Mouse (Mus musculus): ENCODE data around the gene Izumo4. TPM values are rescaled to one million over a fixed set of nuclear protein-coding genes. Genes with fewer than 3 reads are reported as not detected.
A peak's percentile ranks its signal among the peaks of the same experiment; 100 is the strongest.

Izumo4 gene
- total RNA-seq, 2 experiments from 2014 or later = 7.1 to 17.3 TPM

- ATAC-seq (replicated peaks; ENCODE audit: poor library complexity, severe bottlenecking) = peak; percentile 65
Observed at GRCm38 (mm10) chr10:80684214-80684613, 17.8 kb upstream of the Izumo4 start.

DNA sequence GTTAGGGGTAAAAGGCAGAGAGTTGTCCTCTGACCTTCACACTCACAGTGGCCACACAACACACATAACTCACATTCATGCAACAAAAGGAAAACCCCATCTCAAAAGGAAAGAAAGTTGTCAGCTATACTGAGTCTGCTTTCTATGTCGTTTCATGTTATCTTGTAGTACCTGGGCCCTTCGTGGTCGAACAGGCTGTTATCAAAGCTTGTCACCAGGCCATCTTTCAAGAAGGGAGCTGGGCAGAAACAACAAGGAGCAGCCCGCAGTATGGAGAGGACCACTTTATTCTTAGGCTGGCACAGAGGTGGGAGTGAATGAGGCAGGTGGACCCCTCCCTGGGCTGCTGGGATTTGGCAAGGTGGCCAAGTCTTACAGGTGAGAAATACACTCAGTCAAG lies 17.0 kb upstream of the Izumo4 start:
- ATAC-seq (replicated peaks; ENCODE audit: poor library complexity, severe bottlenecking) = no peak

- no peak for ATAC-seq (replicated peaks; ENCODE audit: poor library complexity, severe bottlenecking)
Observed at GRCm38 (mm10) chr10:80686617-80687016, 15.4 kb upstream of the Izumo4 start.

DNA sequence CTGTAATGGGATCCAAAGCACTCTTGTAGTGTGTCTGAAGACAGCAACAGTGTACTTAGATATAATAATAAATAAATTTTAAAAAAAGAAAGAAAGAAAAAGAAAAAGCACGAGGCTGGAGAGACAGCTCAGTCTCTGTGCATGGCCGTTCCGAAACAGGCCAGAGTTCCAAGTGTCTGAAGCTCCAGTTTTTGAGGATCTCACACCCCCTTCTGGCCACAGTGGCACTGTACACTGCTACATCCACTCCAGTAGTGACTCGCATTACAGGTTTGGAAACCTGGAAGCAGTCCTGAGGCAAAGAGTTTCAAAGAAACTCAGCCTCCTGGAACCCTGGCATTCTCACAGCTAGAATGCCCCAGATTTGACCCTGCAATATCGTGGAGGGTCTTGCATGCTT lies 14.1 kb upstream of the Izumo4 start:
- peak; percentile 49 for ATAC-seq (replicated peaks; ENCODE audit: poor library complexity, severe bottlenecking)

DNA sequence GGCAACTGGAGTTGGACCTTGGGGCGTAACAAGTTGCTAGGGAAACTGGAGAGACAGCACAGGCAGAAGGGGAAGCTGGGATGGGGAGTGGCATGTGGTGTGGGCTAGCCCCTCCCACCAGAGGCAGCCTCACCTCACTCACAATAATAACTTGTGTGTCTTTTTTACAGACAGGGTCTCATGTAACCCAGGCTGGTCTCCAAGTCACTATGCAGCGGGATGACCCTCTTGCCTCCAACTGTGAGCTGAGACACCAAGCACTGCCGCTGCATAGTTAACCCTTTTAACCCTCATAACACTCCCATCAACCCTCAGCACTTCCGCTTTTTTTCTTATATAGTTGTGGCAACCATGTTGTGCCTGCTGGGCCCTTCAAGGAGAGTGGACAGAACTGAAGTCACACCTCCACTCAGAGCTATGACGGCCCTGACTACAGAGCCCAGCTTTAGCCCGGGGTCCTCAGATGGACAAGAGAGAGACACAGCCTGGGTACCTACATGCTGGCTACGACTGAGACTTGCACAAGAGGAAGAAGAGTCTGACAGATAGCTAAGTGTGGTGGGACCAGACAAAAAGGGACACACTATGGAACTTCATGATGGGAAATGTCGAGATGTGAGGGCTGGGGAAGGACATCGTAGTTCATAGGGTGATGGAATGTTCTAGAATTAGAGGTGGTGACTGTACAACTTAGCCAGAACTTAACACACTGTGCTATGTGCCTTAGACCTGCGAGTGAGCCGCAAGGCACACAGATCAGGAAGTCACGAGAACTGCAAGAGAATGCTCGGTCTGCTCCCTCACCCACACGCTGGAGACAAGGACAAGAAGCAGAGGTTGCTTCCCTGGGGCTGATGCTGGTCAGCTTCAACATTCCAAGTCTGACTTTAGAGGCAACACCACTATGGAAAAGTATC lies 9.5 kb upstream of the Izumo4 start:
- peak; percentile 43 for ATAC-seq (replicated peaks; ENCODE audit: poor library complexity, severe bottlenecking)

- no peak for ATAC-seq (replicated peaks; ENCODE audit: poor library complexity, severe bottlenecking)
Observed at GRCm38 (mm10) chr10:80693401-80694045, 8.5 kb upstream of the Izumo4 start.

- no peak for ATAC-seq (replicated peaks; ENCODE audit: poor library complexity, severe bottlenecking)
Observed at GRCm38 (mm10) chr10:80694159-80694938, 7.6 kb upstream of the Izumo4 start.

DNA sequence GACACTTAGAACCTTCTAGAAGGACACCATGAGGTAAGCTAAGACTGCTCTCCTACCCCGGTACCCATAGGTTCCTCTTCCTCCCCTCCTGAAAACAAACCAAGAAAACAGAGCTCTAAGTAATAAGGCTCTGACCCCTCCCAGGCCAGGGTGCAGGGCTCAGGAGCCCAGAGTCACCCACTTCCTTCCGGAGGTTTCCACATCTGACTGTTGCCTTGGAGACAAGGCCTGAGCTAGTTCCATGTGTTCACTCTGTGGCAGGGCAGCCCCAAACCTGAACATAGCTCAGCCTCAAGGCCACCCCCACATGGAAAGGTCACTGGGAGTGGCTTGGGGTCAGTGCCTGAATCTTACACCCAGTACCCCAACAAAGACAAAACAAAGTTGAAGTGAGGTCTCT lies 6.8 kb upstream of the Izumo4 start:
- ATAC-seq (replicated peaks; ENCODE audit: poor library complexity, severe bottlenecking) = peak; percentile 68

DNA sequence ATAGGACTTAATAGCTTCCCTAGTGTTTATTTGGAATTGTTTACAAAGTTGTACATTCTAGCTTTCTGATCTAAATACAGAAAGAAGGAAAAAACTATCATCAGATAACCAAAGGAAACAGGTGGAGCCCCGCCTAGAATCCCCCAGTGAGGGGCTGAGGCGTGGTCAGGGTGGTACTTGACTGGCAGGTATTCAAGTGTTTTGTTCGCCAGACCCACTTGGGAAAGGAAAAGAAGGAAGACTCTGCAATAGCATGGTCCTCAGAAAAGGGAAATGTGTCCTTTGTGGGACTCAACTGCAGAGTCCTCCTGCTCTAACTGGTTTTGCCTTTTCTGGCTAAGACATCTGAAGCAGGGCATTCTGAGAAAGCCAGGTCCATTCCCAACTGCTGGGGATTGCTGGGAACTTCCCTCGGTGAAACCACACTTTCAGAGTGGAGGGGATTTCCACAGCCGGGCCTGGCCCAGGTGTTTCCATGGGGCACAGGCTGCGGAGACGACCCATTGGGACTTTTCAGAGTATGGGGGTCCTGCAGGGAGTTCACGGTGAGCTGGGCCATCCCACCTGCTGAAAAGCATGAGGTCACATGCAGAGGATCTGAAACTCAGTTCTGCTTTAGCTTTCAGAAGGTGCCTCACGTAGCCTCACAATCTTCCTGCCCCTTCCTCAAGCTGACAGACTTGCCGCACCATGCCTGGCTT lies 6.0 kb upstream of the Izumo4 start:
- ATAC-seq (replicated peaks; ENCODE audit: poor library complexity, severe bottlenecking) = peak; percentile 3

GRCm38 (mm10) chr10:80696502-80697392 lies 5.2 kb upstream of the Izumo4 start:
- no peak for ATAC-seq (replicated peaks; ENCODE audit: poor library complexity, severe bottlenecking)

DNA sequence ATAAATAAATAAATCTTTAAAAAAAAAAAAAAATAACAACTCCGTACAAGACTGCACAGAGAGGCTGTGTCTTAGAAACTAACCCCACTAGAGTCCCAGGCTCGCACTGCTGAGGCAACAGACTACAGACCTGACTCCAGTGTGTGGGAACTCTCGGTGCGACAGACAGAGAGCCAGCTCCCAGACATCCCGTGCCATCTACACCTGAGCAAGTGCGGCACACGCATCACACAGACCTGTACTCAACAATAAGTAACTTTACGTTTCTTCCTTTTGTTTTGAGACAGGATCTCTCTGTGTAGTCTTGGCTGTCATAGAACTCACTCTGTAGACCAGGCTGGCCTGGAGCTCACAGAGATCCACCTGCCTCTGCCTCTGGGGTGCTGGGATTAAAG lies 4.6 kb upstream of the Izumo4 start:
- ATAC-seq (replicated peaks; ENCODE audit: poor library complexity, severe bottlenecking) = no peak

DNA sequence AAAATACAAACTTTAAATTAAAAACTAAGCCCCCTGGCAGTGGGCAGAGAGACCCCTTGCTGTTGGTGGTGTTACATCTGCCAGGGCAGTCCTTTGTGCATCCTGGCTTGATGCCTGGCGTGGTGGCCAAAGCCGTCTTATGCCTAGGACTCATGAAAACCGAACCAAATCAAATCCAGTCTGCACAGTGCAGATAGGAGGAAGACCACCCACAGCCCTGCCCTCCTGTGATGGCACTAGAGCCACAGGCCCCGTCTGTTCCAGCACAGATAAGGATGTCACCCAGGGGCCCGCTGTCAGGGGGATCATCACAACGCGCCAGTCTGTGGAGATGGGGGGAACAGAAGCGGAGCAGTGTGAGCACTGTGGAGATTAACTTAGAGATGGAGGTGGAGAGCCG lies 4.2 kb upstream of the Izumo4 start:
- ATAC-seq (replicated peaks; ENCODE audit: poor library complexity, severe bottlenecking) = no peak

DNA sequence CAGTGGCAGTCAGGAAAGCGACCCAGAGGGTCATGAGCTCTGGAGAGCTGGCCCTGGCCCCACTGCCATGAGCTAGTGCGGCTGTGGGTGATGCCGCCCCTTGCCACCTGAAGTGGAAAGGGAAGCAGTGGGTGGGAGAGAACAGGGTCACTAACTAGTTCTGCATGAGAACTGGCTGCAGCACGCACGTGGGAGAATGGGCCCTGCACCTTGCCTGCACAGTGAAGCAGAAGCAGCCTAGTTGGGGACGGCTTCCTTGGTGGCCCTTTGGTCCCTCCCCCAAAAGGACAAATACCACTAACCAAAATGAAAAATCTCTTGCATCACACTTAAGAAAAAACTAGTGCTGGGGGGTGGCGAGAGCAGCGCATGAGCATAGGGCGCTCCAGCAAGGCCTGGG lies 3.4 kb upstream of the Izumo4 start:
- ATAC-seq (replicated peaks; ENCODE audit: poor library complexity, severe bottlenecking) = no peak

DNA sequence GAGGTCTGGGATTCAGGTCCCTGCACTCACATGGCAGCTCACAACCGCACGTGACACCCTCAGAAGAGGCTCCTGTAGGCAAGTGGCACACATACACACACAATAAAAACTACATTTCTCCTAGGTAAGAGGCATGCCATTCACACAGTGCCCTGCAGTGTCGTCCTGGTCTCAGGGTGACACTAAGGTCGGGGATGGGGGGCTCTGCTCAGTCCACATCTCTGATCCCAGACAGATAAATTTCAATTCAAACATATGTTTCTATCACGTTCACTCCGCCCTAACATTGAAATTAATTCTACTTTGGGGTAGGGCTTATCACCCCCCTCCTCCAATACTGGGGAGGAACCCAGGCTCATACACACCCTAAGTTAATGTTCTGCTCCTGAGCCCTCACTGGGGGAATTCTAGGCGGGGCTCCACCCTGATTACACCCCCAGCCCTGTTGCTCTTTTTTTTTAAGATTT lies 1.9 kb upstream of the Izumo4 start:
- no peak for ATAC-seq (replicated peaks; ENCODE audit: poor library complexity, severe bottlenecking)

DNA sequence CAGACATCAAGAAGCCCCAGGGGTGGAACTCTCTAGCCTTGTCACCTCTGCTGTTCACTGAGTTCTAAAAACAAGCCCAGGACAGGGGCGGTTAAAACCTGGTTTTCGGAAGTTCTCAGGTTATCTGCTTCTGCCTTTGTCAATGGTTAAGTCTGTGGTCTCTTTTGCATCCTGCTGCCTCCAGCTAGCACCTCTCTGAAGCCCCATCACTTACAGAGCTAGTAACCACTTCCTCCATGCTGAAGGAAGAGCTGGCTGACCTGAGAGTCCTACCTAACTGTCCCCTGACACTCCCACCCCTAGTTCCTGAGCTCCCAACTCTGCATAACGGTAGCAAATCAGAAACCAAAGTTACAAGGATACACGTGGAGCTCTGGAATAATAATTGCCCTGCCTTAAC lies 1.3 kb upstream of the Izumo4 start:
- ATAC-seq (replicated peaks; ENCODE audit: poor library complexity, severe bottlenecking) = peak; percentile 14

GRCm38 (mm10) chr10:80702536-80703390 lies 779 bp downstream of the Izumo4 start:
- ATAC-seq (replicated peaks; ENCODE audit: poor library complexity, severe bottlenecking) = peak; percentile 66

- ATAC-seq (replicated peaks; ENCODE audit: poor library complexity, severe bottlenecking) = no peak
Observed at GRCm38 (mm10) chr10:80703643-80704042, 1.7 kb downstream of the Izumo4 start.

DNA sequence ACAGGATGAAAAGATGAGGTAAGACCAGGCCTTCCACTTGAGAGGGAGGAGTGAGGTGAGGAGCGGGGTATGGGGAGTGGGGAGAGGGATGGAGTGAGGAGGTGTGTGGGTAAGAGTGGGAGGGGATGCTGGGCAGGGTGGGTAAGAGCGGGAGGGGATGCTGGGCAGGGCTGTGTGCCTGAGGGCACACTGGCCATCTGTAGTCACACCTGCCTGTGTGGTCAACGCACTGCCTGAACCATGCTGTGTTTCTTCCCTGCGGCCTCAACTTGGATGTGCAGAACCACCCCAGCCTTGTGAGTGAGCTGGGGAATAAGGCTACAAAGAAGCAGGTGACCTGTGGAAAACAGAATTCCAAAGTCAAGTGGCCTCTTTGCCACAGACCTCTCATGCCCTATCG lies 2.4 kb downstream of the Izumo4 start:
- no peak for ATAC-seq (replicated peaks; ENCODE audit: poor library complexity, severe bottlenecking)
